Mouse (Mus musculus) embryonic facial prominence, embryonic 12.5 days (tissue): ENCODE data around the gene Spast. TPM values are rescaled to one million over a fixed set of nuclear protein-coding genes. Genes with fewer than 3 reads are reported as not detected.
"Not testable (repeated sequence)": the region's sequence is repeated elsewhere in the genome, so short reads cannot be mapped to it uniquely, and the experiment has no call there.

Source experiments
- ATAC-seq: fragments of 200-750 bp; cut with Nextera tagmentation; 2 replicates; pipeline ENCODE4 v1.8.0; 2017; ENCODE audit not compliant: insufficient number of reproducible peaks, insufficient read depth, low FRiP score, low TSS enrichment
- H3K27ac ChIP-seq: fragments of 300-500 bp; sonication (generic); 2 replicates; pipeline ENCODE4 v1.5.1; 2016; ENCODE audit warnings: mild to moderate bottlenecking
- H3K27me3 ChIP-seq: fragments of 300-500 bp; sonication (generic); 2 replicates; pipeline ENCODE4 v1.6.1; 2016; ENCODE audit warnings: mild to moderate bottlenecking, moderate library complexity
- H3K36me3 ChIP-seq: fragments of 300-500 bp; sonication (generic); 2 replicates; pipeline ENCODE4 v1.6.1; 2016; ENCODE audit warnings: mild to moderate bottlenecking
- H3K4me1 ChIP-seq: fragments of 300-500 bp; sonication (generic); 2 replicates; pipeline ENCODE4 v1.6.1; 2016
- H3K4me2 ChIP-seq: fragments of 300-500 bp; sonication (generic); replicated peaks from 2 replicates; pipeline ENCODE4 v1.6.1; 2016; ENCODE audit warnings: mild to moderate bottlenecking, moderate library complexity
- H3K4me3 ChIP-seq: fragments of 300-500 bp; sonication (generic); 2 replicates; pipeline ENCODE4 v1.5.1; 2016; ENCODE audit warnings: mild to moderate bottlenecking
- H3K9ac ChIP-seq: fragments of 300-500 bp; sonication (generic); 2 replicates; pipeline ENCODE4 v1.6.1; 2016; ENCODE audit warnings: mild to moderate bottlenecking, moderate library complexity
- H3K9me3 ChIP-seq: fragments of 300-500 bp; sonication (generic); 2 replicates; pipeline ENCODE4 v1.6.1; 2016; ENCODE audit warnings: mild to moderate bottlenecking, moderate library complexity
- WGBS: fragments of 180-500 bp; shearing (Covaris S2); methylation state at CpG from one replicate; pipeline ENCODE4 v1.1.7; 2016; 5-methylcytosine and 5-hydroxymethylcytosine counted together
- polyA plus RNA-seq: library from polyadenylated mRNA; unstranded; fragments of >200 nt; fragmentation: Nextera tagmentation; extraction: Ambion mirVana; gene quantifications from 2 replicates; pipeline ENCODE4 v1.2.1, GENCODE M21; 2016

Spast gene
- polyA plus RNA-seq, 1 experiment from 2014 or later: 28.9 TPM

GRCm38 (mm10) chr17:74304060-74304459 is 34.7 kb upstream of the Spast start:
- Histone ChIP-seq H3K9me3 (no peaks in the 10 kb centered on the region), H3K36me3 (peaks cover 60% of the 10 kb centered on the region), H3K9ac (no peak overlapping the region), H3K27ac (no peak overlapping the region), H3K4me3 (no peak overlapping the region), H3K27me3 (no peaks in the 10 kb centered on the region), H3K4me1 (no peaks in the 10 kb centered on the region), H3K4me2 (no peak overlapping the region)
- WGBS: 90% methylated on average over 4 of the region's 4 CpGs
- no peak for ATAC-seq

GRCm38 (mm10) chr17:74305616-74306015 is 33.2 kb upstream of the Spast start:
- Histone ChIP-seq H3K9ac (no peak overlapping the region), H3K4me1 (no peaks in the 10 kb centered on the region), H3K27me3 (no peaks in the 10 kb centered on the region), H3K4me2 (no peak overlapping the region), H3K4me3 (no peak overlapping the region), H3K36me3 (peaks cover 68% of the 10 kb centered on the region), H3K27ac (no peak overlapping the region), H3K9me3 (no peaks in the 10 kb centered on the region)
- WGBS: 85% methylated on average over 4 of the region's 4 CpGs
- ATAC-seq: no peak

- 93% methylated on average over 1 of the region's 1 CpGs for WGBS
- H3K4me2 ChIP-seq: no peak overlapping the region
- H3K36me3 ChIP-seq: peaks cover 67% of the 10 kb centered on the region
Observed at GRCm38 (mm10) chr17:74306021-74306420, 32.8 kb upstream of the Spast start.

GRCm38 (mm10) chr17:74315445-74316308 is 23.1 kb upstream of the Spast start:
- H3K27ac ChIP-seq: peak overlapping the region; percentile 88
- WGBS: under 1% methylated on average over 45 of the region's 45 CpGs
- peak overlapping the region; percentile 65 for H3K4me2 ChIP-seq
- H3K9me3 ChIP-seq: no peaks in the 10 kb centered on the region
- H3K27me3 ChIP-seq: no peaks in the 10 kb centered on the region
- ATAC-seq: peak; percentile 79
- H3K4me1 ChIP-seq: peaks cover 11% of the 10 kb centered on the region; the same call in 1 of the 2 replicates
- H3K36me3 ChIP-seq: peaks cover 14% of the 10 kb centered on the region
- H3K9ac ChIP-seq: peak overlapping the region; percentile 69
- H3K4me3 ChIP-seq: peak overlapping the region; percentile 63

More at GRCm38 (mm10) chr17:74306021-74306420, 32.8 kb upstream of the Spast start:
- Histone ChIP-seq H3K4me1 (no peaks in the 10 kb centered on the region), H3K27ac (no peak overlapping the region), H3K9ac (no peak overlapping the region), H3K27me3 (no peaks in the 10 kb centered on the region), H3K9me3 (no peaks in the 10 kb centered on the region), H3K4me3 (no peak overlapping the region)
- no peak for ATAC-seq

- H3K27me3 ChIP-seq: no peaks in the 10 kb centered on the region
- H3K27ac ChIP-seq: peak overlapping the region; percentile 88
- peak; percentile 94 for ATAC-seq
- no peaks in the 10 kb centered on the region for H3K9me3 ChIP-seq
- peaks cover 13% of the 10 kb centered on the region for H3K36me3 ChIP-seq
- peak overlapping the region; percentile 65 for H3K4me2 ChIP-seq
- H3K4me1 ChIP-seq: peaks cover 11% of the 10 kb centered on the region; the same call in 1 of the 2 replicates
- peak overlapping the region; percentile 63 for H3K4me3 ChIP-seq
- WGBS: under 1% methylated on average over 48 of the region's 48 CpGs
- H3K9ac ChIP-seq: peak overlapping the region; percentile 69
Observed at GRCm38 (mm10) chr17:74316309-74316863, 22.4 kb upstream of the Spast start.

- Histone ChIP-seq H3K27me3 (no peaks in the 10 kb centered on the region), H3K9me3 (no peaks in the 10 kb centered on the region), H3K4me2 (no peak overlapping the region), H3K27ac (no peak overlapping the region), H3K36me3 (no peaks in the 10 kb centered on the region), H3K4me1 (peaks cover 11% of the 10 kb centered on the region; the same call in 1 of the 2 replicates), H3K4me3 (no peak overlapping the region), H3K9ac (no peak overlapping the region)
- no peak for ATAC-seq
- WGBS: 89% methylated on average over 6 of the region's 6 CpGs
Observed at GRCm38 (mm10) chr17:74318721-74319120, 20.1 kb upstream of the Spast start.

GRCm38 (mm10) chr17:74322400-74323054 is 16.3 kb upstream of the Spast start:
- WGBS: 53% methylated on average over 5 of the region's 5 CpGs
- no peak overlapping the region for H3K27ac ChIP-seq

GRCm38 (mm10) chr17:74323844-74324243 is 14.9 kb upstream of the Spast start, which contains the start of gene Dpy30:
Dpy30 (minus strand) TSS chr17:74323944.
- H3K4me3 ChIP-seq: no peak within 1 kb of the TSS
- ATAC-seq: no peak

More at GRCm38 (mm10) chr17:74322400-74323054, 16.3 kb upstream of the Spast start:
- Histone ChIP-seq H3K27me3 (no peaks in the 10 kb centered on the region), H3K9me3 (no peaks in the 10 kb centered on the region), H3K36me3 (no peaks in the 10 kb centered on the region), H3K4me3 (no peak overlapping the region), H3K9ac (no peak overlapping the region), H3K4me1 (no peaks in the 10 kb centered on the region), H3K4me2 (no peak overlapping the region)
- no peak for ATAC-seq

GRCm38 (mm10) chr17:74327195-74327594 is 11.6 kb upstream of the Spast start:
- not testable (repeated sequence) for H3K27me3 ChIP-seq, H3K9ac ChIP-seq, H3K27ac ChIP-seq, ATAC-seq, H3K36me3 ChIP-seq, H3K4me2 ChIP-seq, H3K4me3 ChIP-seq, H3K9me3 ChIP-seq, H3K4me1 ChIP-seq
- WGBS: 88% methylated on average over 7 of the region's 7 CpGs

More at GRCm38 (mm10) chr17:74323844-74324243, 14.9 kb upstream of the Spast start, which contains the start of gene Dpy30:
- Histone ChIP-seq H3K9ac (no peak within 1 kb of the TSS), H3K36me3 (no peaks in the 10 kb centered on the region), H3K4me1 (no peaks in the 10 kb centered on the region), H3K27me3 (no peaks in the 10 kb centered on the region), H3K4me2 (no peak within 1 kb of the TSS), H3K9me3 (no peaks in the 10 kb centered on the region), H3K27ac (no peak within 1 kb of the TSS)
- WGBS: 78% methylated on average over 2 of the region's 2 CpGs

- H3K9ac ChIP-seq, ATAC-seq: not testable (repeated sequence)
Observed at GRCm38 (mm10) chr17:74328146-74328545, 10.6 kb upstream of the Spast start.

GRCm38 (mm10) chr17:74331049-74331676 is 7.6 kb upstream of the Spast start:
- H3K4me3 ChIP-seq: no peak overlapping the region
- H3K9ac ChIP-seq: no peak overlapping the region
- no peaks in the 10 kb centered on the region for H3K36me3 ChIP-seq
- 78% methylated on average over 9 of the region's 9 CpGs for WGBS
- no peaks in the 10 kb centered on the region for H3K27me3 ChIP-seq
- no peak overlapping the region for H3K27ac ChIP-seq
- no peak for ATAC-seq
- no peaks in the 10 kb centered on the region for H3K4me1 ChIP-seq
- no peaks in the 10 kb centered on the region for H3K9me3 ChIP-seq
- no peak overlapping the region for H3K4me2 ChIP-seq

More at GRCm38 (mm10) chr17:74328146-74328545, 10.6 kb upstream of the Spast start:
- not testable (repeated sequence) for H3K27ac ChIP-seq, H3K27me3 ChIP-seq, H3K4me2 ChIP-seq, H3K9me3 ChIP-seq, H3K4me1 ChIP-seq, H3K4me3 ChIP-seq, H3K36me3 ChIP-seq
- WGBS: 50% methylated on average over 2 of the region's 2 CpGs
